Mouse (Mus musculus): Measurements from ENCODE around the gene Tgfbi.

Gene Tgfbi

GRCm38 (mm10) chr13:56609103-56609856 is at the start of gene Tgfbi:
Gene Tgfbi (plus strand): TSS chr13:56609523.
- DNase-seq (ENCODE audit: low spot score in 2 of 2): peak in 1 of 2 experiments; percentile 52

- no peak for DNase-seq (ENCODE audit: low spot score in 2 of 2)
These were observed 49.4 kb upstream of the Tgfbi start for GRCm38 (mm10) chr13:56559841-56560370.

- no peak for DNase-seq (ENCODE audit: low spot score in 2 of 2)
These were observed 48.2 kb upstream of the Tgfbi start for GRCm38 (mm10) chr13:56561129-56561528.

DNA sequence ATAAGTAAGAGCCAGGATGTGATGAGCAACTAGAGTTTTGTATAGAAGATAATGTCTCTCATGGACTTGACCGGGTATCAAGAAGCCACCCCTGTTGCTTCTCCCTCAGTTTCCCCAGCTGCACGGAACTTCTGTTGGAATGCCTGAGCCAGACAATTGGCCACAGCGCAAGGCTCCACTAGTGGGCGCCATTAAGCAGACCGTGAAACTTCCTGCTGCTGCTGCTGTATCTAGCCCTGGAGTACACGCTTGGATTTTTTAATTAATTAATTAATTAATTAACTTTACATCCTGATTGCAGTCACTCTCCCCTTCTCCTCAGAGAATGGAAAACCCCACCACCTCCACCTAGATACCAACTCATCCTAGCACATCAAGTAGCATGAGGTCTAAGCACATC is 46.2 kb upstream of the Tgfbi start:
- peak in 1 of 2 experiments; percentile 48 for DNase-seq (ENCODE audit: low spot score in 2 of 2)

DNA sequence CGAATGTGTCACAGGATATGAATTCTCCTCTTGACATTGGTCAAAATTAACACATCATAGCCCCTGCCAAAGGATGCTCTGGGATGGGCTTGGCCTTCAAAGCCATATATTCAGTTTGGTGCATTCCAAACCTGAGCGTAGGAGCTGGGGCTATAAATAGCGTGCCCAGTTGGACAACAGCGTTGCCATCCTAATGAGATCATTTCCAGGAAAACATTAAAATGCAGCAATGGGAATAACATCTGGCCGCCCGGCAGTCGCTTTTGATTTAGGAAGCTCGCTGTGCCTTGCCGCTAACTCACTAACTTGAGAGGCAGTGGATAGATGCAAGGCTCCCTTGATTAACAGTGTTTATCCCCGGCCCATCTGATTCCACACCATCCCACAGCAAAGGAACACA is 43.0 kb upstream of the Tgfbi start:
- no peak for DNase-seq (ENCODE audit: low spot score in 2 of 2)

DNA sequence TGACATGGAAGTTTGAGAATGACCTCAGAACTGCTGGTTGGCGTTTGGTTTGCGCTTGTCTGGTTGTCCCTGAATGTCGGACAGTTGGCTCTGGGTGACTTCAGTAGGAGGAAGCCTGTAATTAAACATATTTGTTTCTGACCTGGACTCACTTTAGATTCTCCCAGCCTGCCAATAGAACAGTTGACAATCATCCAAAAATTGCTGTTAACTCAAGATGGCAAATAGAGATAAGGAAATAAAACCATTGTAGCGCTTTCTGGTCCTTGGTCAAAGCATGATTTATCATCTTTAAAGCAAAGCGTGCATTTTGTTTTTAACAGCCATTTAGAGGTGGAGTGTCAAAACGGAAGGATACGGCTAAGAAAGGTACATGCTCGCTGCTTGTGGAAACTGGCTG is 37.7 kb upstream of the Tgfbi start:
- DNase-seq (ENCODE audit: low spot score in 2 of 2): no peak

DNA sequence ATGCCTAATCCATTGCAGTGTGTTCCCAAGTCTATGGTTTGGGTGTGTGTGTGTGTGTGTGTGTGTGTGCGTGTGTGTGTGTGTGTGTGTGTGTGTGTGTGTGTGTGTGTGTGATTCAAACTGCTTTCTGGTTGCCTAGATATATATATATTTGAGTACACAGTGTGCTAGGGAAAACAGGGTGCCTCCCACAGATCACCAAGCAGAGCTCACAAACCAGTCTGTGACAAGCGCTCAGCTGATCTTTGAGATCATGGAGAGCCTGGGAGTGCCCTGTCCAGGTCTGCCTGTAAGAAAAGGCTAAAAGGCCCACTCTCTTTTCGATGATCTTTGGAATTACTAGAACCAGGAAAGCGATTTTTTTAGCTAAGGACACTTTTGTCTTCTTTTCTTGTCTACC is 34.2 kb upstream of the Tgfbi start:
- DNase-seq (ENCODE audit: low spot score in 2 of 2): no peak

GRCm38 (mm10) chr13:56575701-56576321 is 33.5 kb upstream of the Tgfbi start:
- DNase-seq (ENCODE audit: low spot score in 2 of 2): peak; percentile 57 to 70

- no peak for DNase-seq (ENCODE audit: low spot score in 2 of 2)
These were observed 31.2 kb upstream of the Tgfbi start for GRCm38 (mm10) chr13:56578097-56578496.

DNA sequence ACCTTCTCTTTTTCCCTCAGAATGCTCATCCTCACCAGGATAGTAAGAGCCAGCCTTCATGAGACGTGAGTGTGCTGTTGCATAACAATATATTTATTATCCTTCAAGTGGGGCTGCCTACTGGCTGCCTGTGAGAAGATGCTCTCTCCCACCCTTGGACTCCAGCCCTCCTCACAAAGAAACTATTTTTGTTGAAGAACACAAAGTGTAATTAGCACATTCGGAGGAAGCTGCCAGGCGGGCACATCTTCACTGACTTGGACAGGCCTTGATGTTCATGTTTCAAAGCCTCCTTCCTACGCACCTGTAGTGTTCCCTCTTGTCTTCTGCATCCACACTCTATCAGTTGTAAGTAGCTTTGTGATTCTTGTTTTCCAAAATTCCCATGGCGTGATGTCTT is 28.9 kb upstream of the Tgfbi start:
- no peak for DNase-seq (ENCODE audit: low spot score in 2 of 2)

DNA sequence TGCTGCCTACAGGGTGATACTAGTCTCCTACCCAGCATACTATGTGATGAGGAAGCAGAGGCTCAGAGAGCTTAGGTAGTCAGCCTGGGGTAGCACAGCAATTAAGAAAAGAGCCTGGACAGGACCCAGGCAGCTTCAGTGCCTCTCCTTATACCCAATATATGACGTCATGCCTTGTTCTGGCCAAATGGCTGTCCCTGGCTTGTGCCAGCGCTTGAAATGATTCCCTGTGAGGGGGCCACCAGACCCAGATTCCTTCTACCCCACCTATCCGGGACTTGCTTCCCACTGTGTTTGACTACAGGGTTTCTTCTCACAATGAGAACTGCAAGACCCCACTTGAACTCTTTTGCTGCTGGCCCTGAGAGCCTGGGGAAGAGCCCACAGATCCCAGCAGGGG is 27.8 kb upstream of the Tgfbi start:
- DNase-seq (ENCODE audit: low spot score in 2 of 2): no peak

GRCm38 (mm10) chr13:56581961-56582434 is 27.3 kb upstream of the Tgfbi start:
- peak; percentile 46 to 49 for DNase-seq (ENCODE audit: low spot score in 2 of 2)

- DNase-seq (ENCODE audit: low spot score in 2 of 2): no peak
These were observed 26.6 kb upstream of the Tgfbi start for GRCm38 (mm10) chr13:56582720-56583119.

DNA sequence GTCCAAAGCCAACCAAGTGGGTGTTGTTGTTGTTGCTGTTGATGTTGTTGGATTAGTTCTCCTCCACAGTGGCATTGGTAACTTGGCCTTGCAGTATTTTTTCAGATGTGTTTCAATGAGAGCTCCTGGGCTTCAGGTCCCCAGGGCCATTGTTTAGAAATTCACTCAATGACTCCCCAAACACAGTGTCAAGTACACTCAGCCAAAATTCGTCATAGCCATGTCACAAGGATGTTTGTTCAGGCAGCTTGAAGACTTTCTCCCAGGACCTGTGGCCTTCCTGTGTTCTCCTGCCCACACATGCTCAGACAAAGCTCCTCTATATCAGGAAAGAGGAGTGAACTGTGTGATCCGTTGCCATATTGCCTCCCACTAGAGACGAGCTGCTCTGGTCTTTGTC is 23.3 kb upstream of the Tgfbi start:
- no peak for DNase-seq (ENCODE audit: low spot score in 2 of 2)

DNA sequence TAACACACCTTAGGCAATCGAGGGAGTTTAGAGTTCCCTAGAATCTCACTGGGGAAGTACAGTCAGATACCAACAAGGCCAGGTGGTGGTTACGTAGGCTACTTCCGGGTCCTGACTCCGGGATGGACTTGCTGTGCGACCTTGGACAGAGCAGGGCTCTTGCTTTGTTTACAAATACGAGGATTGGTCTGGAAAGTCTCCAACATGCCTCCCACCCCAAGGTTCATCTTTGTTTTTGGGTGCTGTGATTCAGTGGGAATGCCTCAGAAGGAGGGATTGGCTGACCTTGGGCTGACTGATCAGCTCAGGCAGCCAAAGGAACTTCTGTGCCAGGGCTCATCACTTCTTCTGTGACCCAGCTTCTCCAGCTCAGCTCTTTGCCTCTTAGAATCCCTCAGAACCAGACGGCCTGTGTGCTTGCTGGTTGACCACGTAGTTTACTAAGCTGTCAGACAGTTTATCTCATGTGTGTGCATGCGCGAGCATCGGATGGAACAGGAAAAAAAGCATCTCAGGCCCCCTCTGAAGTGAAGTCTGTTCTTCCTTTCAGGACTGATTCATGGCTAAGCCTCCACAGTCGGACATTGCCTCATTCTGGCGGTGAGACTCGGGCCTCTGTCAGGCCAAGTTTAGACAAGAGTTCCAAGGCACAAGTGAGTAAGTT is 20.7 kb upstream of the Tgfbi start:
- no peak for DNase-seq (ENCODE audit: low spot score in 2 of 2)

GRCm38 (mm10) chr13:56590202-56590601 is 19.1 kb upstream of the Tgfbi start:
- DNase-seq (ENCODE audit: low spot score in 2 of 2): no peak

DNA sequence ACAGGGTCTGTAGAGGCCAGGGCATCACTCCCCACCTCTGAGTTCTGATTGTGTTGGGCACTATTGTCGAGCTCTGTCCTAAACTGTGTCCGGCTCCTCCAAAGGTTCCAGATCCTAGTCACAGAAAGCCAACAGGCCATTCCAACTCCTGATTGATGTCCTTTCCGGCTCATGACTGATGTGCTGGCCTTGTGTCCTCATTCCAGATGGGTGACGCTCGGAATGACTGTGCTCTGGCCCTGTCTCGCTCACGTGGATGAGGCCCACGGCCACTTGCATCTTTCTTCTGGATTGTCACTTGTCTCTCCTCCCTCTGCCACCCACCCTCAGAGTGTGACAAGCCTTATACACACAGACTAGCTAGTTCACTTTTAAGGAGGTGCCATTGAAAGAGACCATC is 18.1 kb upstream of the Tgfbi start:
- DNase-seq (ENCODE audit: low spot score in 2 of 2): no peak

DNA sequence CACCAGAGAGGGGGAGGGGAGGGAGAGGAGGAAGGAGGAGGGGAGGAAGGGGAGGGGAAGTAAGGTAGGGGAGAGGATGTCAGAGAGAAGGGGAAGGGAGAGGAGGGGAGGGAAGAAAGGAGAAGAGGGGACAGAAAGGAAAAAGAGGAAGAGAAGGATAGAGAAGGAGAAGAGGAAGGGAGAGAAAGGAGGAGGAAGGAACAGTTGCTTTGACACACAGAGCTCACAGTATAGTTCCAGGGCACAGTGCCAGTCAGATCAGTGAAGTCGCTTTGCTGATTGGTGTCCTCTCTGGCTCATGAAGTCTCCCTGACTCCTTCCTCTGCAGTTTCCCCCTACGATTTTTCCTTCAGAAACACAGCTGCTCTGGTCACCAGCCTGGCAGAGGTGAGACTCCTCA is 17.4 kb upstream of the Tgfbi start:
- no peak for DNase-seq (ENCODE audit: low spot score in 2 of 2)

- DNase-seq (ENCODE audit: low spot score in 2 of 2): no peak
These were observed 16.1 kb upstream of the Tgfbi start for GRCm38 (mm10) chr13:56593196-56593595.

DNA sequence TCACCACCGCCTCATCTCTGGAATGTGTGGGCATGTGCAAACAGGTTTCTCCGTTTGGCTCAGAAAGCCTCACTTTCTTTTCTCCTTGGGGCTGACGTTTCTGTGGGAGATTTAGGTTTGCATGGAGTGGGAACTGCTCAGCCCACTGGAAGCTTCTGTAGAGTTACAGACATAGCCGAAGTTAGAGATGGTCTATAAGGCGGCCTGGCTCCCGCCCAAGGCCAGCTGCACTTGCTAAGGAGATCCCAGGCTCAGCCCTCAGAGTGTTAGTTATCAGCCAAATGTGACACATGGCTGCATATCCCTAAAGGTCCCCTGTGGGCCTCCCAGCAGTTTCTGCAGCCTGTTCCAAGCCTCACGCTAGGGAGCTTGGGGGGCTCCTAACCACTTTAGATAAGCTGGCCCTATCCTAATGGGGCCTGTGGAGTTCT is 15.3 kb upstream of the Tgfbi start:
- DNase-seq (ENCODE audit: low spot score in 2 of 2): peak in 1 of 2 experiments; percentile 42

- no peak for DNase-seq (ENCODE audit: low spot score in 2 of 2)
These were observed 14.1 kb upstream of the Tgfbi start for GRCm38 (mm10) chr13:56595246-56595645.

GRCm38 (mm10) chr13:56597296-56597695 is 12.0 kb upstream of the Tgfbi start:
- no peak for DNase-seq (ENCODE audit: low spot score in 2 of 2)
